In the genomic region with DNA sequence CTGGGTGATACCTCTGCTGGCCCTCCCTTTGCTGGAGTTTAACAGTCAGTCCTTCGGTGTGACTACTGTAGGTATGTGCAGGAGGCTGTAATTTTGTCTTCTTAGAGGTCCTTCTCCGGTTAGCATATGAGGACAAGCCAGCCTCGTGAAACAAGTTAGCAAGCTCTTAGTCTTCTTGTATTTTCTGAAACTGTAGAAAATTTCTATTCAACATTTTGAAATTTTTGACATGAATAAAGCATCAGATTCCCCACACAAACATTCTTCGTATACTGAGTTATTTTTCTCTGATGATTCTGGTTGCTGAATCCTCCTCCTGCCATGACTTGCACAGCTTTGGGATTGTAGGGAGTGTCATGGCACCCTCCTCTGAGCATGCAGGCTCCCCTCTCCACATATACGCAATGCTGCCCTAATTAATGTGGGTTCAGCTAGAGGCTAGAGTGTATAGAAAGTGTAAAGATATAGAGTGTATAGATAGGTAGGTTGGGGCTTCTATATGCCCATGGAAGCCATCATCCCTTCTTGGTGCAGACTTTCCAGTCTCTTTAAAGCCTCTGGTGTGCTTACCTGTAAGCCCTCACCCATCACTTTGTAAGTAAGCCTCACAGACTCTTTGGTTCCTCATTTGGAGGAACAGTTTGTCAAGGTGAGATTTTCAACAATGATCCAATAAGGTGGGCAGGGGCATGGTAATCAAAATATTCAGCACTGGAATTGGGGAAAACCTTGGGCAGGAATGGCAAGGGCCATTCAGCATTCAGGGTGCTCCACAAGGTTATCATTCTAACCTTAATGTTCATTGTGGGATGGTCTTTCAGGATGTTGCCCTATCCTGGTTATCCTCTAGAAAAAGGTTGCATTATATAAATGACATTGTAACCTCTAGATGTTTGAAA, we compare ENCODE assay signal across 22 mouse cellular contexts.
"Had no signal": no experiment of that assay in that cellular context is flagged by ENCODE, and none has a peak within 500 bp of the region (broad histone marks: within the 10 kb centered on the region; RNA-seq: fewer than 3 reads in every experiment).

No protein-coding gene starts in this region.

- H3K27ac ChIP-seq: heart, embryonic 13.5 days; heart, embryonic 15.5 days; hindbrain, embryonic 13.5 days; kidney, embryonic 15.5 days; kidney, postnatal 0 days; left cerebral cortex, adult 2 months; limb, embryonic 10.5 days; limb, embryonic 12.5 days; liver, embryonic 13.5 days; liver, embryonic 15.5 days had no signal

- H3K4me3 ChIP-seq: heart, embryonic 13.5 days; heart, embryonic 15.5 days; hindbrain, embryonic 13.5 days; kidney, embryonic 15.5 days; left cerebral cortex, adult 2 months; limb, embryonic 10.5 days; limb, embryonic 12.5 days; liver, embryonic 13.5 days; liver, embryonic 15.5 days had no signal

- DNase-seq: gastrocnemius, postnatal 14 days; gastrocnemius, postnatal 36 days; heart, adult 18-20 months; heart, postnatal 14 days; heart, postnatal 36 days; kidney, adult 11 months; kidney, adult 2 months; kidney, adult 9 months; kidney, postnatal 25 days; kidney, postnatal 4 days; layer of hippocampus, adult 9-11 months; liver; liver, embryonic 13.5 days had no signal
